Mouse (Mus musculus): ENCODE measurements at regions not wholly inside any gene's neighbourhood (a gene's known extent, or its start where the extent isn't known, plus 50 kb on each side); places are given as distances from the start of the nearest gene placed in this dataset.

DNA sequence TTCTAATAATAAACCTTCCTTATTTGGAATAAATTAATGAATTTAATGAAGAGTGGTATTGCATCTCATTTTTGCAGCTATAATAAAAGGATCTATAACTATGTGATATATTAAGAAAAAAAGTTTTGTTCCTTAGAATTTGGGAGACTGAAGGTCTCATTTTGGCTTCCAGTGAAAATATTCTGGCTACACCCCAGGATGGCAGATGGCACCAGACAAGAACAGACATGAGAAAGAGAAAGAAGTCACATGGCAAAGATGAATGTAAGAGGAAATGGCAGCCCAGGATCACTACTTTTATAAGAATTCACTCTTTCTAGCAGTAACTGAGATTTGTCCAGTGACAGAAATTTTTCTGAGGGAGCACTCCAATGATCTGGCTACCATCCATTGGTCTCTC, 209.1 kb upstream of the Hs3st1 start:
- no peak for DNase-seq (ENCODE audit: extremely low read depth)
- H3K36me3 ChIP-seq (replicated peaks in 1 of 2; ENCODE audit: control insufficient read depth in 1 of 2, insufficient read depth in 1 of 2, low read length in 1 of 2) = no peaks in the 10 kb centered on the region
- dilution Hi-C loops (cut with MboI; ENCODE audit: extremely low pct_ligation_motif_present, extremely low pct_unique_long_range_greater_than_20kb, low sequenced_read_pairs) (no loop called here), in situ Hi-C loops (cut with MboI; ENCODE audit: low pct_ligation_motif_present, low pct_unique_long_range_greater_than_20kb, low sequenced_read_pairs) (loop anchor here (25.0 kb wide), 1 partner anchor 327 kb away; no protein-coding TSS in a partner anchor)
- TF ChIP-seq CHD2 (IDR thresholded peaks at IDR 0.05; ENCODE audit: low read length) (no peak), ELF1 (IDR thresholded peaks at IDR 0.05; ENCODE audit: low read depth, low read length) (no peak), MEF2A (IDR thresholded peaks at IDR 0.05; ENCODE audit: borderline replicate concordance, low read depth, low read length) (no peak), NRF1 (IDR thresholded peaks at IDR 0.05; ENCODE audit: low read depth, low read length) (no peak), ZNF384 (IDR thresholded peaks at IDR 0.05; ENCODE audit: low read depth, low read length) (no peak), MAFK (IDR thresholded peaks at IDR 0.05; ENCODE audit: insufficient replicate concordance, low read length) (no peak), NELFE (IDR thresholded peaks at IDR 0.05; ENCODE audit: low read depth, low read length) (no peak), POLR2A (IDR thresholded peaks at IDR 0.05; ENCODE audit: low read depth, low read length) (no peak), IRF4 (IDR thresholded peaks at IDR 0.05; ENCODE audit: low read depth, low read length) (no peak), CHD1 (IDR thresholded peaks at IDR 0.05; ENCODE audit: low read depth, low read length) (no peak)
- H3K27me3 ChIP-seq (replicated peaks) = no peaks in the 10 kb centered on the region
- H3K4me3 ChIP-seq (replicated peaks in 1 of 3; ENCODE audit: low read depth in 2 of 3, low read length in 2 of 3, poor library complexity in 1 of 3) = no peak overlapping the region
- H3K4me2 ChIP-seq (ENCODE audit: insufficient read depth, low read depth, poor library complexity, severe bottlenecking) = no peak overlapping the region
- no peaks in the 10 kb centered on the region for H3K4me1 ChIP-seq (ENCODE audit: control insufficient read depth in 1 of 2, insufficient read depth in 2 of 2)
- H3K79me2 ChIP-seq (replicated peaks; ENCODE audit: control insufficient read depth, extremely low read depth, insufficient read depth, poor library complexity, severe bottlenecking) = no peaks in the 10 kb centered on the region
- no peak overlapping the region for H3K9ac ChIP-seq (ENCODE audit: insufficient read depth, low read depth)
- no peak overlapping the region for H3K27ac ChIP-seq (ENCODE audit: insufficient read depth, low read depth)
- H3K9me3 ChIP-seq (replicated peaks; ENCODE audit: low read length) = no peaks in the 10 kb centered on the region

DNA sequence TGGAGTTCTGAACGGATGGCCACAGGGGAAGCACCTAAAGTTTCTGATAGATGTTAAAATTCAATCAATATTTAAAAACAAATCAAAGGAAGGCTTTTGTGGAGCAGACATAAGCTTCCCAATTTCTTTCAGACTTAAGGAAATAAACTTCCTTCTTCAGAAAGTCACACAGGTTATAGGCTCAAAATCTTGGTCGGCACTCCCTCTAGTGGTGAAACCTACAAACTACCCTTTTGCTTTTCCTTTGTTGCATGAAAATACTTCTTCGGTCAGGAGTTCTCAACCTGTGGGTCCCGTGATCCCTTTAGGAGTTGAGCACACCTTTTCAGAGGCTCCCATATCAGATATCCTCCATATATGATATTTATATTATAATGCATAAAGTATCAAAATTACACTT, 205.7 kb upstream of the Hs3st1 start:
- no peak overlapping the region for H3K4me2 ChIP-seq (ENCODE audit: insufficient read depth, low read depth, poor library complexity, severe bottlenecking)
- no peaks in the 10 kb centered on the region for H3K9me3 ChIP-seq (replicated peaks; ENCODE audit: low read length)
- DNase-seq (ENCODE audit: extremely low read depth) = peak; percentile 55
- no peak overlapping the region for H3K9ac ChIP-seq (ENCODE audit: insufficient read depth, low read depth)
- no peaks in the 10 kb centered on the region for H3K27me3 ChIP-seq (replicated peaks)
- H3K79me2 ChIP-seq (replicated peaks; ENCODE audit: control insufficient read depth, extremely low read depth, insufficient read depth, poor library complexity, severe bottlenecking) = no peaks in the 10 kb centered on the region
- dilution Hi-C loops (cut with MboI; ENCODE audit: extremely low pct_ligation_motif_present, extremely low pct_unique_long_range_greater_than_20kb, low sequenced_read_pairs) = no loop called here
- H3K27ac ChIP-seq (ENCODE audit: insufficient read depth, low read depth) = no peak overlapping the region
- no peaks in the 10 kb centered on the region for H3K36me3 ChIP-seq (replicated peaks in 1 of 2; ENCODE audit: control insufficient read depth in 1 of 2, insufficient read depth in 1 of 2, low read length in 1 of 2)
- no peaks in the 10 kb centered on the region for H3K4me1 ChIP-seq (ENCODE audit: control insufficient read depth in 1 of 2, insufficient read depth in 2 of 2)
- H3K4me3 ChIP-seq (replicated peaks in 1 of 3; ENCODE audit: low read depth in 2 of 3, low read length in 2 of 3, poor library complexity in 1 of 3) = no peak overlapping the region
- no peak for TF ChIP-seq ZKSCAN1 (IDR thresholded peaks at IDR 0.05; ENCODE audit: borderline replicate concordance, low read depth, low read length)
- TF ChIP-seq MAZ (IDR thresholded peaks at IDR 0.05; ENCODE audit: low read depth, low read length) = no peak
- no peak for TF ChIP-seq USF1 (IDR thresholded peaks at IDR 0.05; ENCODE audit: low read depth, low read length)
- TF ChIP-seq RAD21 (IDR thresholded peaks at IDR 0.05; ENCODE audit: low read depth, low read length) = peak; percentile 68
- no peak for TF ChIP-seq UBTF (IDR thresholded peaks at IDR 0.05; ENCODE audit: low read depth, low read length)
- peak; percentile 56 to 77 for TF ChIP-seq CTCF (conservative IDR thresholded peaks at IDR 0.05 in 1 of 2, IDR thresholded peaks at IDR 0.05 in 1 of 2; ENCODE audit: low read depth in 2 of 2, low read length in 2 of 2)
- TF ChIP-seq SMC3 (IDR thresholded peaks at IDR 0.05; ENCODE audit: low read depth, low read length) = peak; percentile 40
- no peak for TF ChIP-seq TBP (conservative IDR thresholded peaks at IDR 0.05; ENCODE audit: low read depth, low read length)
- in situ Hi-C loops (cut with MboI; ENCODE audit: low pct_ligation_motif_present, low pct_unique_long_range_greater_than_20kb, low sequenced_read_pairs) = loop anchor here (25.0 kb wide), 1 partner anchor 324 kb away; no protein-coding TSS in a partner anchor
